Mouse (Mus musculus) embryonic facial prominence, embryonic 14.5 days (tissue): ENCODE measurements at regions not wholly inside any gene's neighbourhood (a gene's known extent, or its start where the extent isn't known, plus 50 kb on each side); places are given as distances from the start of the nearest gene placed in this dataset.

Source experiments
- ATAC-seq: fragments of 200-750 bp; cut with Nextera tagmentation; 2 replicates; pipeline ENCODE4 v1.8.0; 2017; ENCODE audit warnings: low read depth, moderate number of reproducible peaks, moderate TSS enrichment
- DNase-seq: peaks from one replicate; pipeline ENCODE4 v3.0.0-alpha.2; 2015; ENCODE audit warnings: low spot score
- H3K27ac ChIP-seq: fragments of 300-500 bp; sonication (generic); replicated peaks from 2 replicates; pipeline ENCODE4 v1.5.1; 2014; ENCODE audit warnings: low read depth, mild to moderate bottlenecking, low read length, moderate library complexity
- H3K27me3 ChIP-seq: fragments of 300-500 bp; sonication (generic); replicated peaks from 2 replicates; pipeline ENCODE4 v1.6.1; 2014; ENCODE audit warnings: low read length; ENCODE audit not compliant: control insufficient read depth, insufficient read depth
- H3K36me3 ChIP-seq: fragments of 300-500 bp; sonication (generic); 2 replicates; pipeline ENCODE4 v1.6.1; 2014; ENCODE audit warnings: low read length, mixed read lengths; ENCODE audit not compliant: control insufficient read depth, insufficient read depth
- H3K4me1 ChIP-seq: fragments of 300-500 bp; sonication (generic); 2 replicates; pipeline ENCODE4 v1.6.1; 2014; ENCODE audit warnings: antibody characterized with exemption, low read length; ENCODE audit not compliant: control insufficient read depth, insufficient read depth
- H3K4me2 ChIP-seq: fragments of 300-500 bp; sonication (generic); 2 replicates; pipeline ENCODE4 v1.6.1; 2014; ENCODE audit warnings: low read depth, mild to moderate bottlenecking, low read length, moderate library complexity, mixed read lengths
- H3K4me3 ChIP-seq: fragments of 300-500 bp; sonication (generic); 2 replicates; pipeline ENCODE4 v1.5.1; 2014; ENCODE audit warnings: low read depth, mild to moderate bottlenecking, low read length
- H3K9ac ChIP-seq: fragments of 300-500 bp; sonication (generic); 2 replicates; pipeline ENCODE4 v1.6.1; 2014; ENCODE audit warnings: low read depth, mild to moderate bottlenecking, low read length, moderate library complexity, mixed read lengths
- H3K9me3 ChIP-seq: fragments of 300-500 bp; sonication (generic); 2 replicates; pipeline ENCODE4 v1.6.1; 2016; ENCODE audit warnings: low read length; ENCODE audit not compliant: control insufficient read depth
- WGBS: fragments of 180-500 bp; shearing (Covaris S2); extraction: QIAGEN DNeasy Blood & Tissue Kit; methylation state at CpG from one replicate; pipeline ENCODE4 v1.1.7; 2014; 5-methylcytosine and 5-hydroxymethylcytosine counted together

DNA sequence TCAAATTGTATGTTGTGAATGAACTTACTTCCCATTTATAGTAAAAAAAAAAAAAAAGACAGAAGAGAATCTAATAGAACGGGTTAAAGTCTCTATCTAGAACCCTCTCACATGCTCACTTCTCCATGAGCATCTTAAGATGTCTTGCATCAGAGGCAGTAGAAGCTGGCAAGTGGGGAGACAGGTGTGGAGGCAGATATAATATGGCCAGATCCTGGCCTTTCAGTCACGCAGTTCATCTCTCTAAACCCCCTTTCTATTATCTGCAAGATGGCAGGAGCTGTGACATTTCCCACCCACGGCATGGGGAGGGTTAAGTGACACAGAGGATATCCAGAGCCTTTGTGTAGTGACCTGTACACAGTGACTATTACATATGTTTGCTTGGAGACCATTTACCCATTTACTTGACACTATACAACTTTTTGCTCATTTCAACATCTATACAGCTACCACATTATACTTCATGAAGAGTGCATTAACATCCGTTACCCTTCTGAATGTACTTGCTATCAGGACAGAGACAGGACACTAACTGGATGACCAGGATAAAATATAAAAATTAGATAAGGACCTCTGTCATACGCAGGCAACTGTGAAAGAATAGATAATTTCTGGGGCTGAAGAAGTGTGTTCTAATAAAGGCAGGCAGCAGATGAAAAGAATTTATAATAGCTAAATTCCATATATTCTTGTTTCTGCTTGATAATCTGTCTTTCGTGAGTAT is 91.9 kb downstream of the Naa11 start:
- Histone ChIP-seq H3K36me3 (no peaks in the 10 kb centered on the region), H3K4me1 (no peaks in the 10 kb centered on the region), H3K9ac (no peak overlapping the region), H3K4me2 (no peak overlapping the region), H3K27ac (no peak overlapping the region), H3K4me3 (no peak overlapping the region), H3K27me3 (no peaks in the 10 kb centered on the region), H3K9me3 (no peaks in the 10 kb centered on the region)
- DNase-seq (no peak), ATAC-seq (no peak)
- 89% methylated on average over 6 of the region's 6 CpGs for WGBS

DNA sequence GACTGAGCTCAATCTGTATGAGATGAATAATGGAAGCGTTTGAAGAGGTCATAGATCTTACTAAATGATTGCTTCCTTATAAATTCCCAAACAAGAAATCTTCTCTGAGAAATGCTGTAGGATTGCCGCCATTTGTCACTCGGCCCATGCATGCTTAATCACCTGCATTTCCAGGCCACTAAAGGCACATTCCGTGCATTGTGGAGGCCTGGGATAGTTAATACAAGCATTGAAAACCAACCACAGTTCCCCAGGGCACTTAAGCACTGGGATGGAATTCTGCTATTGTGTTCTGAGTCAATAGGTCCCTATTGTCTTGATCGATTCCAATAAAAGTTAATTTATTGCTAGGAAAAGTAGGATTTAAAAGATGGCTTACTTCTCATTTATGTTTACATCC is 92.5 kb downstream of the Naa11 start:
- 62% methylated on average over 5 of the region's 5 CpGs for WGBS
- Histone ChIP-seq H3K36me3 (no peaks in the 10 kb centered on the region), H3K4me3 (no peak overlapping the region), H3K9ac (no peak overlapping the region), H3K9me3 (no peaks in the 10 kb centered on the region), H3K4me2 (no peak overlapping the region), H3K27ac (no peak overlapping the region), H3K27me3 (no peaks in the 10 kb centered on the region), H3K4me1 (no peaks in the 10 kb centered on the region)
- DNase-seq: no peak
- ATAC-seq: no peak

DNA sequence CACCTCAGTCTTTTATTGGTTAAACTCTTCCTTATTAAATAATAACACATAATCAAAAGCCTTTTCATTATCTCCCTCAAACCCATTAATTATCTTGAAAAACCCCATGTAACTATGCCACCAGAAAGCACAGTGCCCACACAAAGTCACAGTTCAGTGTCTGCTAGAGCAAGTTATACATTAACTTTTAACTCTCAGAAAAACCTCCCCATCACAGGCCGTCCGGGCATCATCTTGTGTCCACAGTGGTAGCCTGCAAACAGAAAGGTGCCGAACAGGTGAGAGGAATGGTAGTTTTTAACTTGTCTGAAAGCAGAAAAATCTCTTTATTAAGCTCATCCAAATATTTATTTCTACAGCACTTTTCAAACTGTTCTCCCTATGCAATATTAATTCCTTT is 96.0 kb downstream of the Naa11 start:
- no peak overlapping the region for H3K4me3 ChIP-seq
- 85% methylated on average over 3 of the region's 3 CpGs for WGBS
- no peaks in the 10 kb centered on the region for H3K4me1 ChIP-seq
- H3K27me3 ChIP-seq: no peaks in the 10 kb centered on the region
- no peaks in the 10 kb centered on the region for H3K36me3 ChIP-seq
- DNase-seq (no peak), ATAC-seq (no peak)
- no peak overlapping the region for H3K9ac ChIP-seq
- no peak overlapping the region for H3K4me2 ChIP-seq
- H3K9me3 ChIP-seq: no peaks in the 10 kb centered on the region
- no peak overlapping the region for H3K27ac ChIP-seq

DNA sequence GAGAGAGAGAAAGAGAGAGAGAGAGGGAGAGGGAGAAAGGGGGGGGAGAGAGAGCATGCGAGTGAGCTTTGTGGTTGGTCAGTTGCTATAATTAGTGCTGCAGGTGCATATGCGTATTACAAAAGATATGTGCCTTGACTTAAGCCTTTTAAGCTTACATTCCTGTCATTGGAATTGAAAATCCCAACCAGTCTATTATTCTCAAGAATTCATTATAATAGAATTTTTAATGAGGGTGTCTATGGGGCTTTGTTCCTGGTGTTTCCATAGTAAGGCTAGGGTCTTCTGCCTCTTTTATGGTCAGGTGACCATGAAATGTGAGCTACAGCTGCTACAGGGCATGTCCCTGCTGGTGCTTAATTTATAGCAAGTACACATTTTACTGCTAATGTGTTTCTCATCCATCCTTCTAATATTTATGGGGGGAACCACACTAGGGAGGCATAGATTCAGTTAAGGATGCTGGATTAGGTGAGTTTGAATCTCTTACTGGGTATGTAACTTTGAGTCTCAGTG is 102.0 kb downstream of the Naa11 start:
- H3K9me3 ChIP-seq: no peaks in the 10 kb centered on the region
- no peak overlapping the region for H3K4me3 ChIP-seq
- H3K27me3 ChIP-seq: no peaks in the 10 kb centered on the region
- DNase-seq (no peak), ATAC-seq (0 out of 2 replicates have a peak, but pooled peaks have one; percentile 44)
- H3K4me1 ChIP-seq: no peaks in the 10 kb centered on the region
- no peaks in the 10 kb centered on the region for H3K36me3 ChIP-seq
- no peak overlapping the region for H3K4me2 ChIP-seq
- H3K9ac ChIP-seq: no peak overlapping the region
- WGBS: 76% methylated on average over 2 of the region's 2 CpGs
- H3K27ac ChIP-seq: no peak overlapping the region

DNA sequence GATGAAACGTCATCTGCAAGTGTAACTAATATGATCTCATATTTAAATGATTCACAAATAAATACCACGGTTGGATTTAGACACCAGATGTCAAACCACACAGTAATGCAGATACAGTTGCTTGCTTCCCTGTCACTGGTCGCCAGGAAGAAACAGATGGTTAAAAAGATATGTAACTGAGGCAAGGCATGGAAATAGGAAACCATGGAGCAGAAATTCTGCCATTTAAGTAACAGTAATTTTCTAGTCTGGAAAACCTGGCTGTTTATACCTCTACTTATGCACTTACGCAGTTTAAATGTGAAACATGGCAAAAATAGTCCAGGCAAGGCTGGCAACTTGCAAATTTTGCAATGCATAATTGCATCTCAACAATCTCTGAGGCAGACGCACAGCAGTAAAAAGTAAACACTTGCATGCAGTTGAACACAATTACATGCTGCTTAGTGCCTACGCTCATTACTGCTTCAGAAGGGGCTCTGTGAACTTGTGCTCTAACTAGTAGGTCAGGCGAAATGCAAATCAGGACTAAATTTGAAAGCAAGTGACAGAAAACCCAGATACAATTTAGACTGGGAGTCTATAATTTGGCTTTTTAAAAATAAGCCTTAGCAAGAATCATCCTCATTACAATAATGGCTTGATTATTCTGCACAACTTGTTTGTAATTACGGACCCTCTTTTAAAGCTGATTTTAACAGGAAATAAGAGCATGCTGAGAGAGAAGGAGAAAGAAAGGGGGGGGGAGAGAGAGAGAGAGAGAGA is 102.6 kb downstream of the Naa11 start:
- Histone ChIP-seq H3K4me3 (no peak overlapping the region), H3K4me1 (no peaks in the 10 kb centered on the region), H3K9me3 (no peaks in the 10 kb centered on the region), H3K27ac (no peak overlapping the region), H3K27me3 (no peaks in the 10 kb centered on the region), H3K9ac (no peak overlapping the region), H3K4me2 (no peak overlapping the region), H3K36me3 (no peaks in the 10 kb centered on the region)
- no peak for ATAC-seq
- WGBS: 46% methylated on average over 8 of the region's 8 CpGs
- DNase-seq: peak; percentile 42

DNA sequence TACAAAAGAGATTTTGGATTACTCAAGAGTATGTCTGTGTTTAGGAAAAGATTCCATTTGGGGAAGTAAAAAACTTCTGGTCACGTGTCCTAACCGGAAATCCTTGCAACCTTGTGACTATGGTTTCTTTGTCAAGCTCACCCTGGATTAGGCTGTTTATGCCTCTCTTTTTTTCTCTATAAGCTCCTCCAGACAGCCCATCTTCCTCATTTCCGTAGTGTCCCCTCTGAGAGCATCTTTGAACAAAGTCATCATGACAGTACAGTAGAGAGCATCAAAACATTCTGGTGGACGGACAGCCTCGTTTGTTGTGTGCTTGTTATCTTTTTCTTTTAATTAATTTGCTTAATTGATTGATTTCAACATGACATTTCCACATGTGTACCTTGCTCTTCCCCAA is 112.7 kb downstream of the Naa11 start:
- no peaks in the 10 kb centered on the region for H3K4me1 ChIP-seq
- ATAC-seq (no peak), DNase-seq (no peak)
- no peaks in the 10 kb centered on the region for H3K36me3 ChIP-seq
- no peak overlapping the region for H3K27ac ChIP-seq
- no peaks in the 10 kb centered on the region for H3K9me3 ChIP-seq
- no peak overlapping the region for H3K9ac ChIP-seq
- H3K4me2 ChIP-seq: no peak overlapping the region
- H3K27me3 ChIP-seq: no peaks in the 10 kb centered on the region
- WGBS: 81% methylated on average over 5 of the region's 5 CpGs
- H3K4me3 ChIP-seq: no peak overlapping the region

DNA sequence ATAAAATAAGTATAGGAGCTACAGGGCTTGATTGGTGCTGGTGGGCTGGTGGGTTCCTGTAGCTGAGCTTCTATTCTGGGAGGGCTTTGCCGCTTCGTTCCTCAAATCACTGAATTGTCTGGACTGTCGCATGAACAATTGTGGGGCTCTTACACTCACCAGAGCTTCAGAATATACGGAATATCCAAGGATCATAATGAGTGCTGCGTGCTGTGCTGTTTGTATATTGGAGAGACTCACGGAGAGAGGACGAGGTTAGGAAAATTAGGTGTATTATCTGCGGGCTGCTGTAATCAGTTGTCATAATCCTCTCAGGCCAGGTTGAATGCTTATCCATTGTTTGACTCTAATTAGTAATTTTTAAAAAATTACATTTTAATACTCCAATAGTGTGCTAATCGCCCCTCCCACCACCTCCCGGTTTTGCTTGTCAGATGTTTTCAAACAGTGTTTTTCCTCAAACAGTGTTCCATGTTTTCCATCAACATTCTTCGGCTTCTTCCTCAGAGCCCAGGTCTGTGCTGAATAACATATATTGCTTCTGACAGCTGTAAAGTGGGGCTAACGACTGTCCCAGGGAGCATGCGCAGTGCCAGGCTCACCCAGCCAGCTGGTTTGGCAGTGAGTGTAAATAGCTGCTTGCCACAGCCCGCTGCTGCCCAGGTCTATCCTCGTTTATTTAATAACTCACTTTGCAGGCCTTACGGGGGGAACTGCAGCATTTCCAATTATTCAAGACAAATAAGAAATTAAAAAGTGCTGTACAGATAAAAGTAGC is 114.2 kb downstream of the Naa11 start:
- peak overlapping the region; percentile 7; the same call in 1 of the 2 replicates for H3K4me3 ChIP-seq
- 61% methylated on average over 16 of the region's 16 CpGs for WGBS
- DNase-seq: peak; percentile 67

DNA sequence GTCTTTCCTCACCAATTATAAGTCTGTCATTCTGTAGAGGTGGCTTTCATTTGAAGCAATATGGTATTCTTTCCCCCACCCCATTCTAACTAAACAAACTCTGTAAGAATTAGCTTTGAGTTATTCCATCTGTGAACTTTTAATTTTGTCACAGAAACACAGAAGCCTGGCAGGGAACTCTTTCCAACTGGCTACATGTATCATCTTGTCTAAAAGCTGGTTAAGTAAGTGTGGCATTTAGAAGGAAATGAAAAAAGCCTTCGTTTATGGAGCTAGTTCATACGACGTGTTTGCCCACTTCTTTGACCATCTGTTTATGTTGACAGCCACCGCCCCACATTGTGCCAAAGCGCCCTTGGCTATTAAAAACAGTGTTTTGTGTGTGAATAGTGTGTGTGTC is 115.5 kb downstream of the Naa11 start:
- no peak overlapping the region for H3K4me2 ChIP-seq
- H3K27ac ChIP-seq: no peak overlapping the region
- no peaks in the 10 kb centered on the region for H3K27me3 ChIP-seq
- no peak overlapping the region for H3K9ac ChIP-seq
- no peaks in the 10 kb centered on the region for H3K4me1 ChIP-seq
- H3K9me3 ChIP-seq: no peaks in the 10 kb centered on the region
- DNase-seq (no peak), ATAC-seq (no peak)
- no peak overlapping the region for H3K4me3 ChIP-seq
- no peaks in the 10 kb centered on the region for H3K36me3 ChIP-seq
- WGBS: 65% methylated on average over 5 of the region's 5 CpGs

More for the DNA sequence above, 114.2 kb downstream of the Naa11 start:
- Histone ChIP-seq H3K4me1 (no peaks in the 10 kb centered on the region), H3K9ac (no peak overlapping the region), H3K4me2 (peak overlapping the region; percentile 43), H3K27ac (no peak overlapping the region), H3K36me3 (no peaks in the 10 kb centered on the region), H3K9me3 (no peaks in the 10 kb centered on the region), H3K27me3 (no peaks in the 10 kb centered on the region)
- ATAC-seq: peak; percentile 57; the same call in 1 of the 2 replicates
